9 mouse cellular contexts compared by ENCODE assay signal in the genomic region with DNA sequence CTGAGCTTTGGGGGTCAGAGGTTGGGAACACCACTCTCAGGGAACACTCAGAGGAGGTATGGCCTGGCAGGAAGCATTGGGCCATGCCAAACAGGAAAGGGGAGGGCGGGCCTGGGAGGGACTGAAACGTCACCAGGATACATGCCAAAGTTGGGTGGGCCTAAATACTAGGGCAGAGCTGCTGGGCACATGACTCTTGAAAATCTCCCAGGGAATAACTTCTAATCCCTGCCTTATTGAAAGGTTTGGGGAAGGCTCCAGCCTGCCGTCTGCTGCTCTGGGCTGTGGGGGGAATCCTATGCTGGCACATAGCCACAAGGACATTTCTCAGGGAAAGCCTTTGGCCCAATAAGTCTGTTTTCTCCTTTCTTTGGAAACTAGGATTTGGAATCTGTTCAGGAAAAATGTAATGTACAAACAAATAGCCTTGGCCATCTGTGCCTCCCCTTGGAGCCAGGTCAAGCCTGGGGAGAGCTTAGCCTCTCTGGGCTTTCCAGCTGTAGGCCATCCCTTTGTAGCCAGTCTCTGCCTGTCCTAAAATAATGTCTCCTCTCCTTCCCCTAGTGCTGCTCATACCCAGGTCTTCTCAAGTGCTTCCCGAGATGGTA. TPM values are rescaled to one million over a fixed set of nuclear protein-coding genes. Genes with fewer than 3 reads are reported as not detected.
DNase-seq lines count a peak whose midpoint lies in the region; ATAC-seq and TF ChIP-seq lines count a peak whose summit lies in the region.
"Had no signal": no experiment of that assay in that cellular context is flagged by ENCODE, and none has a peak within 500 bp of the region (broad histone marks: within the 10 kb centered on the region; RNA-seq: fewer than 3 reads in every experiment).

No protein-coding gene starts in this region.

- no peak overlapping the region for H3K9ac ChIP-seq in forebrain, embryonic 16.5 days (replicated peaks; ENCODE audit: low read depth, low read length)
- H3K9ac ChIP-seq in hindbrain, embryonic 14.5 days, result no peak overlapping the region
- H3K9ac ChIP-seq in lung, embryonic 15.5 days, result no peak overlapping the region
- no peak overlapping the region for H3K9ac ChIP-seq in stomach, postnatal 0 days (ENCODE audit: low read length)
- H3K9ac ChIP-seq: liver, embryonic 14.5 days had no signal

- peak overlapping the region; percentile 39; the same call in 1 of the 2 replicates for H3K27ac ChIP-seq in forebrain, embryonic 16.5 days (ENCODE audit: low read length)
- no peak overlapping the region for H3K27ac ChIP-seq in hindbrain, embryonic 14.5 days
- H3K27ac ChIP-seq in lung, embryonic 15.5 days, result peak overlapping the region; percentile 74
- H3K27ac ChIP-seq in stomach, postnatal 0 days (replicated peaks), result peak overlapping the region; percentile 88
- H3K27ac ChIP-seq: liver, embryonic 14.5 days had no signal

- peaks cover 20% of the 10 kb centered on the region for H3K4me1 ChIP-seq in forebrain, embryonic 16.5 days (replicated peaks; ENCODE audit: control insufficient read depth, insufficient read depth, low read length)
- peaks cover 5% of the 10 kb centered on the region for H3K4me1 ChIP-seq in hindbrain, embryonic 14.5 days (replicated peaks; ENCODE audit: control insufficient read depth, insufficient read depth, low read length)
- H3K4me1 ChIP-seq in lung, embryonic 15.5 days, result peaks cover 52% of the 10 kb centered on the region
- H3K4me1 ChIP-seq in stomach, postnatal 0 days (replicated peaks; ENCODE audit: control insufficient read depth, insufficient read depth), result peaks cover 11% of the 10 kb centered on the region; the same call in 1 of the 2 replicates

- 28% methylated on average over 4 of the region's 4 CpGs for WGBS in forebrain, embryonic 16.5 days
- WGBS in hindbrain, embryonic 14.5 days, result 61% methylated on average over 4 of the region's 4 CpGs
- 26% methylated on average over 4 of the region's 4 CpGs for WGBS in lung, embryonic 15.5 days
- 23% methylated on average over 4 of the region's 4 CpGs for WGBS in stomach, postnatal 0 days

- H3K4me3 ChIP-seq in forebrain, embryonic 16.5 days (replicated peaks; ENCODE audit: low read length), result no peak overlapping the region
- no peak overlapping the region for H3K4me3 ChIP-seq in hindbrain, embryonic 14.5 days (replicated peaks; ENCODE audit: low read length)
- no peak overlapping the region for H3K4me3 ChIP-seq in lung, embryonic 15.5 days
- H3K4me3 ChIP-seq in stomach, postnatal 0 days (ENCODE audit: low read depth, low read length), result no peak overlapping the region

- TF ChIP-seq CTCF in stomach, postnatal 0 days (IDR thresholded peaks at IDR 0.05; ENCODE audit: low read depth), result no peak

- H3K9me3 ChIP-seq in forebrain, embryonic 16.5 days (ENCODE audit: control insufficient read depth, low read length), result no peaks in the 10 kb centered on the region
- no peaks in the 10 kb centered on the region for H3K9me3 ChIP-seq in hindbrain, embryonic 14.5 days (ENCODE audit: control insufficient read depth, low read length)
- no peaks in the 10 kb centered on the region for H3K9me3 ChIP-seq in lung, embryonic 15.5 days
- no peaks in the 10 kb centered on the region for H3K9me3 ChIP-seq in stomach, postnatal 0 days (ENCODE audit: control insufficient read depth, low read length)

- TF ChIP-seq EP300 in stomach, postnatal 0 days (optimal IDR thresholded peaks at IDR 0.05), result peak; percentile 50

- peak; percentile 91 for DNase-seq in 3T3-L1 (ENCODE audit: low read depth, low spot score)
- DNase-seq in adrenal gland, postnatal 25 days, result peak; percentile 59
- peak; percentile 60 for DNase-seq in hindbrain, embryonic 14.5 days (ENCODE audit: low spot score)
- peak; percentile 87 for DNase-seq in stomach, postnatal 0 days (ENCODE audit: low spot score)
- no peak for DNase-seq in thymus, postnatal 10 days (ENCODE audit: low spot score in 2 of 2)

- H3K36me3 ChIP-seq in forebrain, embryonic 16.5 days (ENCODE audit: control insufficient read depth, insufficient read depth), result no peaks in the 10 kb centered on the region
- H3K36me3 ChIP-seq in hindbrain, embryonic 14.5 days (replicated peaks; ENCODE audit: control insufficient read depth, insufficient read depth), result no peaks in the 10 kb centered on the region
- no peaks in the 10 kb centered on the region for H3K36me3 ChIP-seq in lung, embryonic 15.5 days
- no peaks in the 10 kb centered on the region for H3K36me3 ChIP-seq in stomach, postnatal 0 days (ENCODE audit: control insufficient read depth, insufficient read depth, low read length)

- H3K27me3 ChIP-seq in forebrain, embryonic 16.5 days (replicated peaks; ENCODE audit: control insufficient read depth, insufficient read depth, low read length), result no peaks in the 10 kb centered on the region
- H3K27me3 ChIP-seq in hindbrain, embryonic 14.5 days (ENCODE audit: control insufficient read depth, insufficient read depth, low read length), result no peaks in the 10 kb centered on the region
- H3K27me3 ChIP-seq in lung, embryonic 15.5 days, result no peaks in the 10 kb centered on the region
- H3K27me3 ChIP-seq in stomach, postnatal 0 days (ENCODE audit: control insufficient read depth, insufficient read depth, low read length), result no peaks in the 10 kb centered on the region

- H3K4me2 ChIP-seq in forebrain, embryonic 16.5 days (ENCODE audit: low read length), result no peak overlapping the region
- no peak overlapping the region for H3K4me2 ChIP-seq in hindbrain, embryonic 14.5 days (replicated peaks)
- H3K4me2 ChIP-seq in lung, embryonic 15.5 days, result no peak overlapping the region
- no peak overlapping the region for H3K4me2 ChIP-seq in stomach, postnatal 0 days (replicated peaks; ENCODE audit: low read depth)

- peak; percentile 57 for ATAC-seq in forebrain, embryonic 16.5 days
- ATAC-seq in hindbrain, embryonic 14.5 days (ENCODE audit: low FRiP score), result peak; percentile 78; the same call in 1 of the 2 replicates
- ATAC-seq in lung, embryonic 15.5 days (ENCODE audit: borderline replicate concordance, extremely low read depth, low FRiP score, low TSS enrichment), result peak; percentile 84
- ATAC-seq in stomach, postnatal 0 days (ENCODE audit: low FRiP score, low TSS enrichment), result peak; percentile 84
- no peak for ATAC-seq in erythroblast, adult 5-6 weeks (replicated peaks; ENCODE audit: low FRiP score, poor library complexity, severe bottlenecking)

RNA-seq across cellular contexts. Expression of gene Jun, which starts 30.6 kb away (rescaled TPM):
- total RNA-seq in adrenal gland, postnatal 25 days (2021), result 114 and 133 TPM in 2 replicates
- 72.2 and 80.1 TPM in 2 replicates for polyA plus RNA-seq in forebrain, embryonic 16.5 days (2015; fragmentation: Nextera tagmentation; extraction: Ambion mirVana)
- 34.7 and 35.2 TPM in 2 replicates for polyA plus RNA-seq in hindbrain, embryonic 14.5 days (2014; fragmentation: Nextera tagmentation; extraction: Ambion mirVana)
- 123 and 124 TPM in 2 replicates for polyA plus RNA-seq in lung, embryonic 15.5 days (2015; fragmentation: Nextera tagmentation; extraction: Ambion mirVana)
- polyA plus RNA-seq in stomach, postnatal 0 days (2015; fragmentation: Nextera tagmentation; extraction: Ambion mirVana), result 80.2 and 88.9 TPM in 2 replicates
- total RNA-seq in erythroblast, adult 5-6 weeks (2015; ENCODE audit: low replicate concordance), result 8.8 and 11.5 TPM in 2 replicates
- total RNA-seq in erythroblast, adult 5-6 weeks (2017; ENCODE audit: low replicate concordance), result 13.4 and 21.8 TPM in 2 replicates

Comparison
In these comparisons a context has a peak if more than half of its experiments do, and no peak if none do; other contexts are left out.
1. DNase-seq: peak in 3T3-L1 (single experiment), adrenal gland, postnatal 25 days (single experiment), hindbrain, embryonic 14.5 days (single experiment) and stomach, postnatal 0 days (single experiment); none in thymus, postnatal 10 days (0 of 2).